Mouse (Mus musculus) intestine, embryonic 14.5 days (tissue): ENCODE measurements around the gene Gse1. TPM values are rescaled to one million over a fixed set of nuclear protein-coding genes. Genes with fewer than 3 reads are reported as not detected.

Experiments
- ATAC-seq: fragments of 200-750 bp; cut with Nextera tagmentation; replicated peaks from 2 replicates; pipeline ENCODE4 v1.8.0; 2017; ENCODE audit warnings: low read depth, moderate number of reproducible peaks, moderate TSS enrichment, moderate library complexity; ENCODE audit not compliant: low FRiP score, low TSS enrichment
- DNase-seq: peaks from one replicate; pipeline ENCODE4 v3.0.0-alpha.2; 2018; ENCODE audit warnings: low spot score
- H3K27ac ChIP-seq: fragments of 300-500 bp; sonication (generic); 2 replicates; pipeline ENCODE4 v1.5.1; 2014; ENCODE audit warnings: low read depth, mild to moderate bottlenecking, control low read depth
- H3K27me3 ChIP-seq: fragments of 300-500 bp; sonication (generic); replicated peaks from 2 replicates; pipeline ENCODE4 v1.6.1; 2014; ENCODE audit warnings: low read length, control low read depth; ENCODE audit not compliant: control insufficient read depth, insufficient read depth
- H3K36me3 ChIP-seq: fragments of 300-500 bp; sonication (generic); 2 replicates; pipeline ENCODE4 v1.6.1; 2014; ENCODE audit warnings: low read length, control low read depth; ENCODE audit not compliant: control insufficient read depth, insufficient read depth
- H3K4me1 ChIP-seq: fragments of 300-500 bp; sonication (generic); replicated peaks from 2 replicates; pipeline ENCODE4 v1.6.1; 2014; ENCODE audit warnings: low read length, control low read depth, mixed read lengths; ENCODE audit not compliant: control insufficient read depth, insufficient read depth
- H3K4me2 ChIP-seq: fragments of 300-500 bp; sonication (generic); 2 replicates; pipeline ENCODE4 v1.6.1; 2014; ENCODE audit warnings: low read length
- H3K4me3 ChIP-seq: fragments of 300-500 bp; sonication (generic); 2 replicates; pipeline ENCODE4 v1.5.1; 2014; ENCODE audit warnings: low read depth, low read length, control low read depth, mixed read lengths
- H3K9ac ChIP-seq: fragments of 300-500 bp; sonication (generic); 2 replicates; pipeline ENCODE4 v1.6.1; 2014; ENCODE audit warnings: mild to moderate bottlenecking, low read length
- H3K9me3 ChIP-seq: fragments of 300-500 bp; sonication (generic); 2 replicates; pipeline ENCODE4 v1.6.1; 2016; ENCODE audit warnings: low read length, control low read depth; ENCODE audit not compliant: control insufficient read depth
- WGBS: fragments of 180-500 bp; shearing (Covaris S2); extraction: QIAGEN DNeasy Blood & Tissue Kit; methylation state at CpG from one replicate; pipeline ENCODE4 v1.1.7; 2014; 5-methylcytosine and 5-hydroxymethylcytosine counted together
- polyA plus RNA-seq: library from polyadenylated mRNA; unstranded; fragments of >200 nt; fragmentation: Nextera tagmentation; extraction: Ambion mirVana; gene quantifications from 2 replicates; pipeline ENCODE4 v1.2.1, GENCODE M21; 2014

The Gse1 gene
- polyA plus RNA-seq, 1 experiment from 2014 or later, result 13.3 TPM

- no peak overlapping the region for H3K4me2 ChIP-seq
- no peak overlapping the region for H3K9ac ChIP-seq
- peaks cover 57% of the 10 kb centered on the region for H3K4me1 ChIP-seq
Observed at GRCm38 (mm10) chr8:120278009-120278408, 49.8 kb downstream of the Gse1 start.

GRCm38 (mm10) chr8:120279418-120279817, 51.2 kb downstream of the Gse1 start:
- H3K27me3 ChIP-seq, result no peaks in the 10 kb centered on the region
- ATAC-seq (no peak), DNase-seq (no peak)
- 0 out of 2 replicates have a peak overlapping the region, but pooled peaks have one; percentile 54 for H3K27ac ChIP-seq
- no peak overlapping the region for H3K4me3 ChIP-seq
- no peaks in the 10 kb centered on the region for H3K36me3 ChIP-seq
- no peak overlapping the region for H3K4me2 ChIP-seq
- H3K4me1 ChIP-seq, result peaks cover 69% of the 10 kb centered on the region
- H3K9me3 ChIP-seq, result no peaks in the 10 kb centered on the region
- 71% methylated on average over 8 of the region's 8 CpGs for WGBS
- H3K9ac ChIP-seq, result no peak overlapping the region

More at GRCm38 (mm10) chr8:120278009-120278408, 49.8 kb downstream of the Gse1 start:
- no peak for ATAC-seq
- Histone ChIP-seq H3K9me3 (no peaks in the 10 kb centered on the region), H3K4me3 (no peak overlapping the region), H3K36me3 (no peaks in the 10 kb centered on the region), H3K27ac (peak overlapping the region; percentile 88), H3K27me3 (no peaks in the 10 kb centered on the region)
- no peak for DNase-seq
- 58% methylated on average over 14 of the region's 14 CpGs for WGBS

- Histone ChIP-seq H3K9me3 (no peaks in the 10 kb centered on the region), H3K9ac (no peak overlapping the region), H3K36me3 (no peaks in the 10 kb centered on the region), H3K4me2 (no peak overlapping the region), H3K4me1 (peaks cover 63% of the 10 kb centered on the region), H3K4me3 (no peak overlapping the region), H3K27ac (no peak overlapping the region), H3K27me3 (no peaks in the 10 kb centered on the region)
- peak; percentile 88 for DNase-seq
- WGBS, result 17% methylated on average over 4 of the region's 4 CpGs
- ATAC-seq, result no peak
Observed at GRCm38 (mm10) chr8:120281487-120281886, 53.2 kb downstream of the Gse1 start.

- Histone ChIP-seq H3K36me3 (no peaks in the 10 kb centered on the region), H3K27me3 (no peaks in the 10 kb centered on the region), H3K4me1 (peaks cover 54% of the 10 kb centered on the region), H3K4me2 (no peak overlapping the region), H3K9ac (no peak overlapping the region), H3K4me3 (no peak overlapping the region), H3K27ac (peak overlapping the region; percentile 43), H3K9me3 (no peaks in the 10 kb centered on the region)
- DNase-seq (no peak), ATAC-seq (no peak)
- 46% methylated on average over 5 of the region's 5 CpGs for WGBS
Observed at GRCm38 (mm10) chr8:120282465-120282864, 54.2 kb downstream of the Gse1 start.

GRCm38 (mm10) chr8:120284265-120284664, 56.0 kb downstream of the Gse1 start:
- Histone ChIP-seq H3K27me3 (no peaks in the 10 kb centered on the region), H3K4me3 (no peak overlapping the region), H3K9me3 (no peaks in the 10 kb centered on the region), H3K4me2 (no peak overlapping the region), H3K4me1 (peaks cover 50% of the 10 kb centered on the region), H3K36me3 (no peaks in the 10 kb centered on the region), H3K9ac (peak overlapping the region; percentile 14; the same call in 1 of the 2 replicates), H3K27ac (peak overlapping the region; percentile 47)
- WGBS, result 28% methylated on average over 9 of the region's 9 CpGs
- ATAC-seq (no peak), DNase-seq (no peak)

GRCm38 (mm10) chr8:120285033-120285432, 56.8 kb downstream of the Gse1 start:
- WGBS, result 21% methylated on average over 3 of the region's 3 CpGs
- Histone ChIP-seq H3K4me3 (no peak overlapping the region), H3K36me3 (no peaks in the 10 kb centered on the region), H3K27me3 (no peaks in the 10 kb centered on the region), H3K27ac (peak overlapping the region; percentile 47), H3K4me1 (peaks cover 55% of the 10 kb centered on the region), H3K4me2 (0 out of 2 replicates have a peak overlapping the region, but pooled peaks have one; percentile 1), H3K9ac (no peak overlapping the region), H3K9me3 (no peaks in the 10 kb centered on the region)
- no peak for ATAC-seq
- no peak for DNase-seq

GRCm38 (mm10) chr8:120285878-120286277, 57.6 kb downstream of the Gse1 start:
- peaks cover 55% of the 10 kb centered on the region for H3K4me1 ChIP-seq
- no peak overlapping the region for H3K27ac ChIP-seq
- no peaks in the 10 kb centered on the region for H3K27me3 ChIP-seq
- ATAC-seq (no peak), DNase-seq (no peak)
- no peak overlapping the region for H3K9ac ChIP-seq
- no peak overlapping the region for H3K4me3 ChIP-seq
- 66% methylated on average over 9 of the region's 9 CpGs for WGBS
- H3K4me2 ChIP-seq, result no peak overlapping the region
- no peaks in the 10 kb centered on the region for H3K36me3 ChIP-seq
- H3K9me3 ChIP-seq, result no peaks in the 10 kb centered on the region

GRCm38 (mm10) chr8:120288122-120288908, 60.1 kb downstream of the Gse1 start:
- H3K9me3 ChIP-seq, result no peaks in the 10 kb centered on the region
- H3K27ac ChIP-seq, result no peak overlapping the region
- H3K4me1 ChIP-seq, result peaks cover 45% of the 10 kb centered on the region
- ATAC-seq (peak; percentile 26; the same call in 1 of the 2 replicates), DNase-seq (peak; percentile 82)
- H3K36me3 ChIP-seq, result no peaks in the 10 kb centered on the region
- 50% methylated on average over 21 of the region's 21 CpGs for WGBS
- H3K4me2 ChIP-seq, result no peak overlapping the region
- no peaks in the 10 kb centered on the region for H3K27me3 ChIP-seq
- no peak overlapping the region for H3K9ac ChIP-seq
- no peak overlapping the region for H3K4me3 ChIP-seq

GRCm38 (mm10) chr8:120289191-120289590, 60.9 kb downstream of the Gse1 start:
- 85% methylated on average over 7 of the region's 7 CpGs for WGBS
- Histone ChIP-seq H3K36me3 (no peaks in the 10 kb centered on the region), H3K4me2 (no peak overlapping the region), H3K27ac (no peak overlapping the region), H3K4me3 (no peak overlapping the region), H3K9ac (no peak overlapping the region), H3K4me1 (peaks cover 39% of the 10 kb centered on the region), H3K27me3 (no peaks in the 10 kb centered on the region), H3K9me3 (no peaks in the 10 kb centered on the region)
- DNase-seq (no peak), ATAC-seq (no peak)
